In genomic region chr8:60912554-60912953, GRCm38 (mm10) we compare ENCODE assay signal across 26 mouse cellular contexts. TPM values are rescaled to one million over a fixed set of nuclear protein-coding genes. Genes with fewer than 3 reads are reported as not detected.
DNase-seq lines count a peak whose midpoint lies in the region; ATAC-seq and TF ChIP-seq lines count a peak whose summit lies in the region.
"Had no signal": no experiment of that assay in that cellular context is flagged by ENCODE, and none has a peak within 500 bp of the region (broad histone marks: within the 10 kb centered on the region; RNA-seq: fewer than 3 reads in every experiment).

No protein-coding gene starts in this region.

- ATAC-seq in midbrain, embryonic 11.5 days (ENCODE audit: low FRiP score): 0 out of 2 replicates have a peak, but pooled peaks have one; percentile 19
- ATAC-seq in midbrain, embryonic 14.5 days (ENCODE audit: low FRiP score, low TSS enrichment): no peak
- ATAC-seq: hindbrain, embryonic 16.5 days; intestine, embryonic 15.5 days; midbrain, embryonic 16.5 days had no signal

- intact Hi-C loops in left cerebral cortex, adult 2 months (cut with DNase I): no loop called here
- intact Hi-C loops in left cerebral cortex, postnatal 14 days (cut with DNase I): no loop called here

- no peaks in the 10 kb centered on the region for H3K27me3 ChIP-seq in midbrain, embryonic 11.5 days (ENCODE audit: control insufficient read depth, insufficient read depth, low read length)
- no peaks in the 10 kb centered on the region for H3K27me3 ChIP-seq in midbrain, embryonic 14.5 days (ENCODE audit: control insufficient read depth, insufficient read depth, low read length)
- H3K27me3 ChIP-seq: embryonic facial prominence, embryonic 15.5 days; forebrain, embryonic 12.5 days; intestine, embryonic 15.5 days; limb, embryonic 13.5 days had no signal

- no peak overlapping the region for H3K4me3 ChIP-seq in left cerebral cortex, adult 2 months
- H3K4me3 ChIP-seq in midbrain, embryonic 11.5 days (ENCODE audit: low read depth, low read length): no peak overlapping the region
- no peak overlapping the region for H3K4me3 ChIP-seq in midbrain, embryonic 14.5 days (replicated peaks; ENCODE audit: low read depth, low read length)
- H3K4me3 ChIP-seq: embryonic facial prominence, embryonic 10.5 days; embryonic facial prominence, embryonic 15.5 days; forebrain, embryonic 12.5 days; intestine, embryonic 15.5 days; limb, embryonic 13.5 days had no signal

- H3K4me2 ChIP-seq in midbrain, embryonic 11.5 days: no peak overlapping the region
- no peak overlapping the region for H3K4me2 ChIP-seq in midbrain, embryonic 14.5 days (ENCODE audit: low read length)
- H3K4me2 ChIP-seq: embryonic facial prominence, embryonic 15.5 days; forebrain, embryonic 12.5 days; intestine, embryonic 15.5 days; limb, embryonic 13.5 days; liver, embryonic 11.5 days had no signal

- no peak for TF ChIP-seq CTCF in left cerebral cortex, adult 2 months (IDR thresholded peaks at IDR 0.05)

- 0 out of 2 replicates have a peak, but pooled peaks cover 3% of the 10 kb centered on the region for H3K36me3 ChIP-seq in midbrain, embryonic 11.5 days (ENCODE audit: control insufficient read depth, insufficient read depth, low read length)
- peaks cover 15% of the 10 kb centered on the region for H3K36me3 ChIP-seq in midbrain, embryonic 14.5 days (ENCODE audit: control insufficient read depth, insufficient read depth, low read length)

- peak overlapping the region; percentile 17; the same call in 1 of the 2 replicates for H3K27ac ChIP-seq in left cerebral cortex, adult 2 months
- H3K27ac ChIP-seq in midbrain, embryonic 11.5 days (ENCODE audit: low read depth, low read length): no peak overlapping the region
- H3K27ac ChIP-seq in midbrain, embryonic 14.5 days (replicated peaks; ENCODE audit: low read depth, low read length): no peak overlapping the region
- H3K27ac ChIP-seq: embryonic facial prominence, embryonic 10.5 days; embryonic facial prominence, embryonic 15.5 days; forebrain, embryonic 12.5 days; intestine, embryonic 15.5 days; limb, embryonic 13.5 days; macrophage had no signal

- peak; percentile 9 for DNase-seq in embryo, embryonic 10.5 days (ENCODE audit: low spot score)
- DNase-seq in embryo, embryonic 9.5 days (ENCODE audit: extremely low spot score): no peak
- no peak for DNase-seq in left cerebral cortex, adult 2 months (ENCODE audit: extremely low spot score in 1 of 2, low spot score in 2 of 2)
- DNase-seq in left cerebral cortex, postnatal 14 days (ENCODE audit: low spot score in 2 of 2): no peak
- no peak for DNase-seq in midbrain, embryonic 11.5 days (ENCODE audit: low spot score, missing footprints)
- no peak for DNase-seq in midbrain, embryonic 14.5 days
- no peak for DNase-seq in cerebellum, adult 8-10 months
- DNase-seq: adrenal gland, adult 8-10 months; cerebellum, adult 9-10 months; cerebellum, postnatal 36 days; forebrain, postnatal 0 days; gastrocnemius, postnatal 14 days; heart, postnatal 14 days; kidney, adult 8-10 months; kidney, postnatal 10 days; spleen, adult 18-20 months; thymus, postnatal 25 days had no signal

- WGBS in midbrain, embryonic 11.5 days: 48% methylated on average over 10 of the region's 10 CpGs
- WGBS in midbrain, embryonic 14.5 days: 53% methylated on average over 10 of the region's 10 CpGs

- no peaks in the 10 kb centered on the region for H3K9me3 ChIP-seq in midbrain, embryonic 11.5 days (ENCODE audit: control insufficient read depth, low read length)
- no peaks in the 10 kb centered on the region for H3K9me3 ChIP-seq in midbrain, embryonic 14.5 days (ENCODE audit: control insufficient read depth, low read length)
- H3K9me3 ChIP-seq: embryonic facial prominence, embryonic 10.5 days; embryonic facial prominence, embryonic 15.5 days; forebrain, embryonic 12.5 days; intestine, embryonic 15.5 days; limb, embryonic 13.5 days had no signal

- no peak overlapping the region for H3K9ac ChIP-seq in midbrain, embryonic 11.5 days (ENCODE audit: low read length)
- no peak overlapping the region for H3K9ac ChIP-seq in midbrain, embryonic 14.5 days (replicated peaks; ENCODE audit: low read length)
- H3K9ac ChIP-seq: embryonic facial prominence, embryonic 15.5 days; forebrain, embryonic 12.5 days; forebrain, postnatal 0 days; intestine, embryonic 15.5 days; limb, embryonic 13.5 days had no signal

- no peaks in the 10 kb centered on the region for H3K4me1 ChIP-seq in midbrain, embryonic 11.5 days (ENCODE audit: control insufficient read depth, insufficient read depth, low read length)
- no peaks in the 10 kb centered on the region for H3K4me1 ChIP-seq in midbrain, embryonic 14.5 days (ENCODE audit: control insufficient read depth, insufficient read depth, low read length)
- H3K4me1 ChIP-seq: embryonic facial prominence, embryonic 10.5 days; embryonic facial prominence, embryonic 15.5 days; forebrain, embryonic 12.5 days; intestine, embryonic 15.5 days; limb, embryonic 13.5 days had no signal

RNA-seq across cellular contexts. Expression of gene Hpf1, which starts 22.3 kb away (rescaled TPM):
- 10 to 100 TPM; 45.8 to 51.3 TPM for total RNA-seq in left cerebral cortex, adult 2 months (2021)
- total RNA-seq in left cerebral cortex, postnatal 14 days (2021): 10 to 100 TPM; 43.0 to 43.9 TPM
- polyA plus RNA-seq in midbrain, embryonic 11.5 days (2014; fragmentation: Nextera tagmentation; extraction: Ambion mirVana): 138 and 147 TPM in 2 replicates
- polyA plus RNA-seq in midbrain, embryonic 14.5 days (2014; fragmentation: Nextera tagmentation; extraction: Ambion mirVana): 95.8 and 104 TPM in 2 replicates
